Mouse (Mus musculus) heart, embryonic 15.5 days (tissue): ENCODE results near the gene Pcdh10. TPM values are rescaled to one million over a fixed set of nuclear protein-coding genes. Genes with fewer than 3 reads are reported as not detected.

ENCODE experiments used
- ATAC-seq: fragments of 200-750 bp; cut with Nextera tagmentation; replicated peaks from 2 replicates; pipeline ENCODE4 v1.8.0; 2017; ENCODE audit warnings: low read depth, moderate TSS enrichment; ENCODE audit not compliant: insufficient number of reproducible peaks, insufficient read depth, low FRiP score
- H3K27ac ChIP-seq: fragments of 300-500 bp; sonication (generic); 2 replicates; pipeline ENCODE4 v1.5.1; 2015; ENCODE audit warnings: mild to moderate bottlenecking, inconsistent platforms
- H3K27me3 ChIP-seq: fragments of 300-500 bp; sonication (generic); 2 replicates; pipeline ENCODE4 v1.6.1; 2015; ENCODE audit warnings: inconsistent platforms
- H3K36me3 ChIP-seq: fragments of 300-500 bp; sonication (generic); 2 replicates; pipeline ENCODE4 v1.6.1; 2015; ENCODE audit warnings: mild to moderate bottlenecking, inconsistent platforms
- H3K4me1 ChIP-seq: fragments of 300-500 bp; sonication (generic); replicated peaks from 2 replicates; pipeline ENCODE4 v1.6.1; 2015; ENCODE audit warnings: inconsistent platforms
- H3K4me2 ChIP-seq: fragments of 300-500 bp; sonication (generic); 2 replicates; pipeline ENCODE4 v1.6.1; 2015; ENCODE audit warnings: inconsistent platforms, mild to moderate bottlenecking, moderate library complexity
- H3K4me3 ChIP-seq: fragments of 300-500 bp; sonication (generic); 2 replicates; pipeline ENCODE4 v1.5.1; 2015; ENCODE audit warnings: mild to moderate bottlenecking, inconsistent platforms
- H3K9ac ChIP-seq: fragments of 300-500 bp; sonication (generic); 2 replicates; pipeline ENCODE4 v1.6.1; 2015; ENCODE audit warnings: mild to moderate bottlenecking, inconsistent platforms
- H3K9me3 ChIP-seq: fragments of 300-500 bp; sonication (generic); replicated peaks from 2 replicates; pipeline ENCODE4 v1.6.1; 2016; ENCODE audit warnings: inconsistent platforms
- WGBS: fragments of 180-500 bp; shearing (Covaris S2); methylation state at CpG from one replicate; pipeline ENCODE4 v1.1.7; 2015; ENCODE audit warnings: mixed read lengths; 5-methylcytosine and 5-hydroxymethylcytosine counted together
- polyA plus RNA-seq: library from polyadenylated mRNA; unstranded; fragments of >200 nt; fragmentation: Nextera tagmentation; extraction: Ambion mirVana; gene quantifications from 2 replicates; pipeline ENCODE4 v1.2.1, GENCODE M21; 2015

The Pcdh10 gene
- polyA plus RNA-seq, 1 experiment from 2014 or later: 0.13 TPM

DNA sequence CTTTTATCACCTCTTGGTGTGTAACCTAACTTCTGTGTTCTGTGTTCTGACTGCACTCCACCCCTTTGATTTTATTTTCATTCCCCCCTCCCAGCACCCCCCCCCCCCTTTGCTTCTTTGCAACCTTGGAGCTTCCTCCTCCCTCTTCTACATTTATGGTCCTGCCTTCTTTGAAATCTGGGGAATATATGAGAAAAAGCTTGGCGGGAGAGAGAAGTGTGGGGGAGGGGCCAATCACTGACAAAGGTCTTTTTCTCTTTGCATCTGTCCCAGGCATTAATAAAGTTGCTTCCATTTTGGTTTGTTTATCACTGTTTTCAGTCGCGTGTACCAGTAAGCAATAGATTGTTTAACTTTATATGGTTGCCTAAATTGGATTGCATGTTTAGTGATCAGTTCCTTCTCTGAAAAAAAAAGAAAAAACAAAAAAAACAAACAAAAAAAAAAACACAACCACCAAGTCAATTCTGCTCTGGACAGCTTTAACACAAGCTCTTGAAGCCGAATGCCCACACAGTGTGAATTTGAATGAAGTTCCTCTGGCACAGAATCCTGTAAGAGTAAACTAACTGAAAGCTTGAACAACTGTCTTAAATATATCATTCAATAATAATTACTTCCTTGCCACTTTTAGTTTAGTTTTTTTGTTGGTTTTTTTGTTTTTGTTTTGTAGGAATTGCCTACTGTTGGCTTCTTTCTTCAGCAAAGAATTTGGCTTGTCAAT lies 4.0 kb downstream of the Pcdh10 start:
- H3K4me3 ChIP-seq: no peak overlapping the region; the same call in 1 of the 2 replicates
- 41% methylated on average over 4 of the region's 4 CpGs for WGBS
- H3K9ac ChIP-seq: no peak overlapping the region
- peaks cover 40% of the 10 kb centered on the region for H3K27me3 ChIP-seq
- peaks cover 30% of the 10 kb centered on the region for H3K4me1 ChIP-seq
- no peak overlapping the region; the same call in 1 of the 2 replicates for H3K4me2 ChIP-seq
- no peaks in the 10 kb centered on the region for H3K36me3 ChIP-seq
- no peak overlapping the region for H3K27ac ChIP-seq
- no peak for ATAC-seq
- H3K9me3 ChIP-seq: no peaks in the 10 kb centered on the region

DNA sequence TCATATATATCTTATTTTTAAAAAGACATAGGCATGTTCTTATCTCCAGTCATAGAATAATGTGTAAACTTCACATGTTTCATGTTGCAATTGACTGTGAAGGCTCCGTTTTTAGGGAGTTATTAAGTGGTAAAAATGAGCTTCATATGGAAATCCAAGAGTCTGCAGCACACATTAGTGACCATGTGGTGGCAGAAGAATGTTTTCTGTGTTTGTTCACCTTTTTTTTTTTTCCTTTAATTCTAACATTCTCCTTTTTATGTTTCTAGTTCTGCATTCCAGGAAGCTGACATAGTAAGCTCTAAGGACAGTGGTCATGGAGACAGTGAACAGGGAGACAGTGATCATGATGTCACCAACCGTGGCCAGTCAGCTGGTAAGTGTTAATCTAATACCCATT lies 5.6 kb downstream of the Pcdh10 start:
- Histone ChIP-seq H3K9ac (no peak overlapping the region), H3K4me2 (no peak overlapping the region), H3K27me3 (peaks cover 37% of the 10 kb centered on the region), H3K4me1 (peaks cover 25% of the 10 kb centered on the region), H3K9me3 (no peaks in the 10 kb centered on the region), H3K27ac (no peak overlapping the region), H3K36me3 (no peaks in the 10 kb centered on the region), H3K4me3 (no peak overlapping the region)
- WGBS: 45% methylated on average over 2 of the region's 2 CpGs
- ATAC-seq: no peak

DNA sequence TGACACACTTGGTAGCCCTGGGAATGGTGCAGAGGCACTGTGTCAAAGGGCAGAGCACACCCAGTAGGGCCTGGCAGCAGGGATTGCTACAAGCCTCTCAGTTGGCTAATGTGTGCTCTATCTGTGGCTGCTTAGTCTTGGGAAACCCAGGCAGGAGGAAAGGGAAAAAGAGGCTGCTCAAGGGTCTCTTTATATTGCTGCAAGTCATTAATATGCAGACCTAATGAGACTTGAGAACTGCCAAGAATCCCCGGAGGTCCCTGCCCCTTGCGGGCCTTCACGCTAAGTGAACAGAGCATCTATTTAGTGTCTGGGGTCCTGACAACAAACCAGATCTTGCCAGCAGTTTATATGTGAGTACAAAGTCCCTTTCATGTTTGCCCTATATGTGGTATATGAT lies 6.8 kb downstream of the Pcdh10 start:
- 72% methylated on average over 3 of the region's 3 CpGs for WGBS

DNA sequence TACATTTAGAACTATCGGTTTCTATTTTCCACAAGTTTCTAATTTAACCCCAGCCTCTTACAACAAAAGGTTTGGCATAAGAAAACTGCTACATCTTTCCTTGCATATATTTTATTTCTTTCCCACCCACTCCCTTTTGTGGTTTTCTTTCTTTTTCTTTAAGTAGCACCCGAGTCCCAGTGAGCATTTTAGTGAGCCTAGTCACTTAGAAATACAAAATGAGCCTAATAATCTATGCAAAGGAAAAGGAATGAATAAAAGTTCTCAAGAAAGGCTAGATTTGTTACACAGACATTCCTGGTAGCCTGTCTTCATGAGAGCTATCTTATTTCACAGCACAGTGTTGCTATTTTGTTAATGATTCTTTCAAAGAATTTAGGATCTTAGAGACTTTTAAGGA lies 7.3 kb downstream of the Pcdh10 start:
- no peak overlapping the region for H3K4me3 ChIP-seq
- no peak for ATAC-seq
- H3K4me2 ChIP-seq: no peak overlapping the region
- 66% methylated on average over 2 of the region's 2 CpGs for WGBS
- peaks cover 12% of the 10 kb centered on the region for H3K4me1 ChIP-seq
- H3K9ac ChIP-seq: no peak overlapping the region
- no peak overlapping the region for H3K27ac ChIP-seq
- no peaks in the 10 kb centered on the region for H3K36me3 ChIP-seq
- no peaks in the 10 kb centered on the region for H3K9me3 ChIP-seq
- H3K27me3 ChIP-seq: peaks cover 24% of the 10 kb centered on the region

More for the DNA sequence above, 6.8 kb downstream of the Pcdh10 start:
- no peak overlapping the region for H3K27ac ChIP-seq
- H3K4me1 ChIP-seq: peaks cover 17% of the 10 kb centered on the region
- peaks cover 28% of the 10 kb centered on the region for H3K27me3 ChIP-seq
- no peaks in the 10 kb centered on the region for H3K9me3 ChIP-seq
- no peak overlapping the region for H3K9ac ChIP-seq
- H3K4me2 ChIP-seq: no peak overlapping the region
- H3K36me3 ChIP-seq: no peaks in the 10 kb centered on the region
- H3K4me3 ChIP-seq: no peak overlapping the region
- no peak for ATAC-seq

DNA sequence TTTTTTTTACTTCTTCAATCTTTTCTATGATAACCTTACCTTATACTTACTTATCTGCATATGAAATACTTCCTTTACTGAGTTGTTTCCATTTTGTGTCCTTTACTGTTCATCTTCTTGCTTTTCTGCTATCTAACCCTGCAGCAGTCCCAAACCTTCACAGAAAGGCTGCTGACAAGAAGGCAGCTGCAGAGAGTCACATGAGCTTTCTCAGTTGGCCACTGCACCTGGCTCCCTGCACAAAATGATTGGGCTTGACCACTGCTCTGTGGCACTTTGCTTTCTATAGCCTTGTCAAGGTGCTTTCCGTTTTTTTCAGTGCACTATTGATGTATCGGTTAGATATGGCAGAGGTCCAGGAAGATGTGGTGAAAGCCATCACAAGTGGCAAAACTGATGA lies 8.3 kb downstream of the Pcdh10 start:
- Histone ChIP-seq H3K4me2 (no peak overlapping the region), H3K27ac (no peak overlapping the region), H3K36me3 (no peaks in the 10 kb centered on the region), H3K27me3 (peaks cover 14% of the 10 kb centered on the region), H3K4me3 (no peak overlapping the region), H3K4me1 (peaks cover 2% of the 10 kb centered on the region), H3K9ac (no peak overlapping the region), H3K9me3 (no peaks in the 10 kb centered on the region)
- WGBS: 54% methylated on average over 2 of the region's 2 CpGs
- ATAC-seq: no peak

DNA sequence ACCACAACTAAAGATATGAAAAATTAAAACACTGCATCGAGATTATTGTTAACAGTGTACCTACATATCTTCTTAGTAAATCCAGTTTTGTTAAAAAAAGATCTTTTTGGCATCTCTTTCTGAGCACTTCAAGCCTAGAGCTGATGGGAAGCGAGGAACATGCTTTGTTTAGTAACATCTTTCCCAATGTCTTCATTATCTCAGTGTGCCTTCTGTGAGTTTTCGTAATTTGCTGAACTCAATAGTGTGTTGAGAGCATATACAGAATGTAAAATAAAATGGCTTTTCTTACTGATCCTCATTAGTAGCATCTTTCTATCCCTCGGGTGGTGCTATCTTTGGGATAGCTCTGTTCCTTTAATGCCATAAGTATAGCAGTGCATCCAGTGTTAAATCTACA lies 18.9 kb downstream of the Pcdh10 start:
- no peaks in the 10 kb centered on the region for H3K27me3 ChIP-seq
- 69% methylated on average over 4 of the region's 4 CpGs for WGBS
- H3K9me3 ChIP-seq: no peaks in the 10 kb centered on the region
- no peak overlapping the region for H3K9ac ChIP-seq
- no peaks in the 10 kb centered on the region for H3K4me1 ChIP-seq
- no peak overlapping the region for H3K4me2 ChIP-seq
- H3K27ac ChIP-seq: no peak overlapping the region
- no peaks in the 10 kb centered on the region for H3K36me3 ChIP-seq
- ATAC-seq: no peak
- H3K4me3 ChIP-seq: no peak overlapping the region

DNA sequence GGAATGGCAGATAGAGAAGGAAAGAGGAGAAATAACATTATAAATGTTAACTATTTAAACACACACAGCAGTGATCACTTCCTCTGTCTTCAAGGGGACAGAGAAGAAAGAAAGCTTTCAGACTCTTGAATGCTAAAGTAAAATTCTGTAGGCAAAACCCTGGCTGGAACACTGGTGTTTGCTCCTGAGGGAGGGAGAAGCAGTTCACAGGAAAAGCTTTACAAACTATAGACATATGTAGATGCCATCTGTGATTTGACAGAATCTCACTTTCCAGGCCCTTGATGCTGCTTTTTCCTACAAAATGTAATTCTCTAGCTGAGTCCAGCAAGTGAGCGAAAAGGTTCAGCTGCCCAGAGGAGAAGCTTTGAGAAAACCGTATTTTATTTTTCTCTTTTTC lies 25.0 kb downstream of the Pcdh10 start:
- no peak overlapping the region for H3K27ac ChIP-seq
- H3K4me2 ChIP-seq: no peak overlapping the region
- 87% methylated on average over 2 of the region's 2 CpGs for WGBS
- no peak for ATAC-seq
- no peaks in the 10 kb centered on the region for H3K4me1 ChIP-seq
- H3K27me3 ChIP-seq: no peaks in the 10 kb centered on the region
- H3K4me3 ChIP-seq: no peak overlapping the region
- no peaks in the 10 kb centered on the region for H3K36me3 ChIP-seq
- no peaks in the 10 kb centered on the region for H3K9me3 ChIP-seq
- H3K9ac ChIP-seq: no peak overlapping the region

DNA sequence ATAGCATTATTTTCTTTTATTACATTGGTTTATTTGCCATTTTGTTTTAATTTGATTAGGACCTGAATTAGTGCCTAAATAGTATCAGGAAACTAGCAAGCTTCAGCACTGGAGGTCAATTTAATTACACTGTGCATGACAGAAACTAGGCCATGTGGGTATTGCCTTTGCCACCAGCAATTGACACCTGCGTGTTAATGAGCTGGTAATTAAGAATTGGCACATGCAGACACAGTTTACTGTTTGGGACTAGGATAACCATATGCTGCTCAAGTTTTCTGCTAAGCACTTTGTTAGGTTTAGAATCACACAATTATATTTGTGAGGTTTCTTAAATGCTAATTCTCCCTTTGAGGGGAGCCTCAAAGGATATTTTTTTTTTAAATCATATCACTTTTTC lies 53.5 kb downstream of the Pcdh10 start:
- H3K27me3 ChIP-seq: no peaks in the 10 kb centered on the region
- WGBS: 74% methylated on average over 1 of the region's 1 CpGs
- H3K9me3 ChIP-seq: no peaks in the 10 kb centered on the region
- no peak overlapping the region for H3K27ac ChIP-seq
- H3K4me1 ChIP-seq: no peaks in the 10 kb centered on the region
- no peak for ATAC-seq
- no peak overlapping the region for H3K9ac ChIP-seq
- H3K36me3 ChIP-seq: no peaks in the 10 kb centered on the region
- no peak overlapping the region for H3K4me3 ChIP-seq
- no peak overlapping the region for H3K4me2 ChIP-seq

DNA sequence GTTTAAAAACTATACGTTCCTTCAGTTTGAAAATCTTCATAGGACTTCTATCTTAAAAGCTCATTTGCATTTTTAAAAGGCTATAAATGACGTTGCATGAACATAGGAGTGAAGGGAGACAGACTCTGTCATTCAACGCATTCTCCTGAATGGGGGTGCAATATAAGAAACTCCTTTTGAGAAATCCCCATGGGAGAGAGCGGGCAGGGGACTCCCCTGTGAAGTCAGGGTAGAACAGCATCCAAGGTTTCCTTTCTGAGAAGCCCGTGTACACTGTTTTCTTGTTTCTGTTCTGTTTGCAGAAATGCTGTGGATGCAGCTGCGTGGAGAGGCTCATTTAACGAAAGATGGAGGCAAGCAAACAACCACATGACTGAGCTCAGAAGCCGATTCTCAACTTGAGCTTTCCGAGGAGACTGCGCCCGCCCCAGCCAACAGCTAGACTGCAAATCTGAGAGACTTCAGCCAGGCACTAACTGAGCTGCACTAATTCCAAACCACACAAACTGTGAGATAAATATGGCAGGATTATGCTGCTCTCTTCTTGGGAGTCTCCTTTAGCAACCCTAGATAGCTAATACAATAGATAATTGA lies 54.1 kb downstream of the Pcdh10 start:
- Histone ChIP-seq H3K27me3 (no peaks in the 10 kb centered on the region), H3K4me1 (no peaks in the 10 kb centered on the region), H3K4me2 (no peak overlapping the region), H3K27ac (no peak overlapping the region), H3K9me3 (no peaks in the 10 kb centered on the region), H3K4me3 (no peak overlapping the region), H3K9ac (no peak overlapping the region), H3K36me3 (no peaks in the 10 kb centered on the region)
- WGBS: 43% methylated on average over 11 of the region's 11 CpGs
- ATAC-seq: no peak
